Mouse (Mus musculus) induced T-regulatory cell, adult 2 months (primary cell): ENCODE results near the gene Irf4.

ENCODE experiments used
- DNase-seq: peaks from one replicate; pipeline ENCODE4 v3.0.0-alpha.2; 2012; ENCODE audit warnings: low read depth

Irf4 gene

DNA sequence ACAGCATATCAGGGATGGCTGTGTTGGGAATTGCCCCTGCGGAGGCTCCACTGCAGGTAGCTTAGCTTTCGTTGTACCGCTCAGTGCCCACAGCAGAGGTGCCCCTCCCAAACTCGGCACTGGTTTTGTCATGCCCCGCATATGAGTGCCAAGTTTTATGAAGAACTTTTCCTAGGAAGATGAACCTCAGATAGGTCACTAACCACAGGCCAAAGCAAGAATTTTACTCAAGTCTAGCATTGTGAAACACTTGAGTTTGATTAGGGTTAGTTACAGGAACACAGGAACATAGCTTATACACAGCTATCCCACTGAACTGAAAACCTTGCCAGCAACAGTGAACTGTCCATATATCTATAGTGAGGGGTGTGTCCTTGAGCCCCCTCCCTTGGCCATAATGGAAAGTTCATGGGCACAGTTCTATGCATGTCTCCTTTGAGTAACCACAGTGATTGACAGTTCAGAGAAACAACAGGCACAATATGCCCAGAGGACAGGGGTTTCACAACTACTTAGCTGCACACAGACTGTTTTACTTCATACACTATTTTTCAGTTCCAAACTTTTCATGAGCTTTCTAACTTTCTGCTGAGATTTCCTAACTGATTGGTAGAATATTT, 53.4 kb downstream of the Irf4 start:
- DNase-seq = no peak

DNA sequence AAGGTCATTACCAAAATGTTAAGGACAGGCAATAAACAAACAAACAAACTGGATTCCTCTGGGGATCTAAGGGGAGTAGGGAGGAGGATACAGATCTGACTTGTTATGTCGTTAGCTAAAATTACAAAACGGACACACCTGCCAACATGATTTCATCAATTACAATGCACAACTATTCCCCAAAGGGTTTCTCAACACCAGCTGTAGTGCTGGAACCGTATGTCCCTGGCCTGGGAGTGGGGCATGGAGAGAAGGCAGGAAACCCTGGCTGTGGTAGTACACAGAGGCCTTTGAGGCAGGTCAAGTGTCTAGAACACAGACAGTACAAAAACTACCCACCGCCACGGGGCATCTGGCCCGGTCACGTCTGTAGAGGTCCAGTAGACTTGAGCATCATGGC, 60.2 kb downstream of the Irf4 start:
- DNase-seq = no peak

DNA sequence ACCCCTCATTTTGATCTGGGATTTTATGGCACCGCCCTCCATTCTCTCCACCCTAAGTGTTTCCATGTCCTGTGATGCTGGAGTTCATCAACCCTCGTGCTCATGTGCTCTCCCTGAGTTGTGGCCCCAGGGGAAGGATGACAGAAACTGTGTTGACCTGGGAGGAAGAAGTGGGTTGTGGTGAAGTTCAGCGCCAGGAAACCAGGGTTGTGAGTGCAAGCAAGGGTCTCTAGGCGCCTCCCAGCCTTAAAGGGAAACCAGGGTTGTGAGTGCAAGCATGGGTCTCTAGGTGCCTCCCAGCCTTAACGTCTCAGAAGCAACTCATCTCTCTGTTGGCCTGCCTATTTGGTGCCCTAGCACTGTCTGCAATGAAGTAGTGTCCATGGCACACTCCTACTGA, 64.4 kb downstream of the Irf4 start:
- DNase-seq = peak; percentile 69

DNA sequence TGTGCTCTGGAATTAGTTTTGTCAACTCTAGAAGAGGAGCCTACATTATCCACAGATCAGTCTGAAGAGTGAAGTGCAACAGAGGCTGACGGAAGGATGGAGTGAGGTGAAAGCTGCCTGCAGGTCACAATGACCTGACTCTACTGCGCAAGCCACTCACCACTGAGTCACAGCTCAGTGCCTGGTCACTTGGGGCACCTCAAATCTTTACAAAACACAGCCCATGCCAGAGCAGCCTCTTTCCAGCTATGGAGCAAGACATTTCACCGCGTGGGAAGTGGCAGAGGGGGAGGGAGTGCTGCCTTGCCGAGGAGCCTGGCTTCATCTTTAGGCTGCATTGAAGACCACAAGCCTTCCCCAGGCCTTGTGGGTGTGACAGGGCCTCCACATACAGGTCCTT, 65.2 kb downstream of the Irf4 start:
- peak; percentile 33 for DNase-seq
